Mouse (Mus musculus) kidney, adult 2 months (tissue): ENCODE data around the gene Stap2.

Source experiments
- CTCF ChIP-seq: fragments of 200-500 bp; conservative IDR thresholded peaks from 2 replicates; pipeline ENCODE4 v1.5.1; 2011; ENCODE audit warnings: low read depth, mild to moderate bottlenecking, control low read depth, low read length, moderate library complexity, mixed read lengths; ENCODE audit not compliant: insufficient read depth, insufficient read length
- POLR2A ChIP-seq: fragments of 200-500 bp; IDR thresholded peaks from one replicate; pipeline ENCODE4 v1.6.1; 2011; ENCODE audit warnings: low read depth, low read length, control low read depth

- no peak for TF ChIP-seq CTCF
- no peak for TF ChIP-seq POLR2A
Measured at GRCm38 (mm10) chr17:56011441-56011840, 6.1 kb upstream of the Stap2 start.
